Mouse (Mus musculus): ENCODE results near the gene Selenos. TPM values are rescaled to one million over a fixed set of nuclear protein-coding genes. Genes with fewer than 3 reads are reported as not detected.

Gene Selenos
- 116 TPM for polyA plus RNA-seq (2014; fragmentation: Illumina TruSeq; extraction: RNeasy Lipid Tissue Mini Kit (QIAGEN cat#74804))

DNA sequence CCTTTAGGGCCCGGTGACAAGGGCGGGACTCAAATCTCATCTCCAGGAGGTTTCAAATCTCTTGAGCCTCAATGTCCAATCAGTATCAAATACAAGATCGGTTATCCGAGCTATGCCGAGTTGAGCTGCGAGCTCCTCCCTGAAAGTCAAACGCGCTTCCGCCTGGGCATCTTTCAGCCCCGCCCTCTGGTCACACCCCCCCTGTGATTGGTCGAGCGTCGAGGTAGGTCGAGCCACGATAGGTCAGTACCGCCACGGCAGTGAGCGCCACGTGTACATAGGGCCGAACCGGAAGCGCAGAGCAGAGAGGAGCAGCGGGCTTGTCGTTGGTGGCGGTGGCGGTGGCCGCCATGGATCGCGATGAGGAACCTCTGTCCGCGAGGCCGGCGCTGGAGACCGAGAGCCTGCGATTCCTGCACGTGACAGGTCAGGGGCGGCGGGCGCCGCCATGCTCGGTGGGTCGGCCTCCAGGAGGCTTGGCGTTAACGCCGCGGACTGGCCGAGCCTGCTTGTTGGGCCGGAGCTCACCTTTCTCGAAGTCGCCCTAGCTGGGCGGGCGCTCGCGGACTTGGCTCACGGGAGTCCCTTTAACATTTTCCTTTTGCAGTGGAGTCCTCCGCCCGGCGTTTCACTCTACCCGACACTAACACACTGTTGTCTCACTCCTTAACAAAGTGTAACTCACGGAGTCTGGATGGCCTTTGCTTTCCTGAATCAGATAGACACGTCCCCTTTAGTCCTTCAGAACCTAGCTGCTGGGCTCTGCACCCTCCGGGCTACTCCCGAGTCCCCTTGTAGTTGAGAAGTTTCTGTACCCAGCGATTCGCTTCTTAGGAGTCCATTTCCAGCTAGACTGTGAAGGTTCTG lies at the start of gene Selenos:
Gene Selenos (plus strand): TSS at position 286 of the 867 bp plus-strand sequence.

DNA sequence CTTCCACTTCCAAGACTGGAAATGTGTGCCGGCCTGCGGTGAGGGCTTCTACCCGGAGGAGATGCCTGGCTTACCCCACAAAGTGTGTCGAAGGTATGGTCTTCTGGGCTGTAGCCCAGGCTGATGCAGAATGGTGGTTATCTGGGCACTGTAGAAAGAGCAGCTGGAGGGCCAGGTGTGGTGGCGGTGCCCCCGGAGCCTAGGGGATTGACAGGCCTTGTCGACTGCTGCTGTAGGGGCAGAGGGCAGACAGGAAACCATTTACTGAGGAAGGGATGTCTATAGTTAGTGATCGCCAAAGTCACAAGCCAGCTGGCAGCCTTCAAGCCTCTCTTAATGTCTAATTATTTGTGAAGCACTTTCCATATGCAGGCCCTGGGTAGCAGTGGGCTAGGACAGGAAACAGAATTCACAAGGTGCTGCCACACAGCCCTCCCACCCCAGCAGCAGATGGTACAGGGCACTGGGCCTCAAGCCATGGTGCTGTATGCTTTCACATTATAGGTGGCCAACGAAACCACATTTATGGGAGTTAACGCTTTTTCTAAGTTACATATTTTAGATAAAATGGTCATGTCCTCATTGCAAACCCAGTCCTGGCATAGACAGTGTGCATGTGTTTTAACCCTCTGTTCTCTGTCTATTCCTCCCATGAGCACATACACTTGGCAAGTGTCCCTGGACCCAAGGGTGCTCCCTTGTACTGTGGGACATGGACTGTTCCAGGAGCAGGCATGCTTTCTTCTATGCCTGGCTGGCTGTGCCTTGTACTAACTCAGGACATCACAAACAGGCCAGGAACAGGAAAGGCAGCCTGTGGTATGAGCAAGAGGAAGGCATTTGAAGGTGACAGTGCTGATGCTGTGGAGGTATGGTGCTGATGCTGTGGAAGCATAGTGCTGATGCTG lies 35.6 kb upstream of the Selenos start, which contains the start of gene Gm45213:
Gene Gm45213 (plus strand): TSS at position 51 of the 908 bp plus-strand sequence.

DNA sequence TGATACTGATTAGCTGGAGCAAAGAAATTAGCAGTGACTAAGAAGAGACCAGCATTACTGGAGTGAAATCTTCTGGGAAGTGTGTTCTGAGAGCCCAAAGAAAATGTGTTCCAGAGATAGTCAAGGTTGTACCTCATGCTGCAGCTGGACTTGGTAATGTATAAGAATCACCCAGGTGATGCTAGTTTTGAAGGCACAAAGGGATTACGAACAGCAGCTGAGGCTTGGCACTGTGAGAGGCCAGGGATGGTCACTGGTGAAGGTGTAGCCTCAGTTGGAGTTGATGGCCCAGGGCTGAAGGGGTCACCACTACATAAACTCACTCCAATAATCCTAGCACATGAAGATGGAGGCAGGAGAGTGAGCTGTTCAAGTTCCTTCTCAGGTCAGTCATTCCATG lies 20.7 kb upstream of the Selenos start, which contains the start of gene Snrpa1:
Gene Snrpa1 (plus strand): TSS at position 301 of the 400 bp plus-strand sequence.

DNA sequence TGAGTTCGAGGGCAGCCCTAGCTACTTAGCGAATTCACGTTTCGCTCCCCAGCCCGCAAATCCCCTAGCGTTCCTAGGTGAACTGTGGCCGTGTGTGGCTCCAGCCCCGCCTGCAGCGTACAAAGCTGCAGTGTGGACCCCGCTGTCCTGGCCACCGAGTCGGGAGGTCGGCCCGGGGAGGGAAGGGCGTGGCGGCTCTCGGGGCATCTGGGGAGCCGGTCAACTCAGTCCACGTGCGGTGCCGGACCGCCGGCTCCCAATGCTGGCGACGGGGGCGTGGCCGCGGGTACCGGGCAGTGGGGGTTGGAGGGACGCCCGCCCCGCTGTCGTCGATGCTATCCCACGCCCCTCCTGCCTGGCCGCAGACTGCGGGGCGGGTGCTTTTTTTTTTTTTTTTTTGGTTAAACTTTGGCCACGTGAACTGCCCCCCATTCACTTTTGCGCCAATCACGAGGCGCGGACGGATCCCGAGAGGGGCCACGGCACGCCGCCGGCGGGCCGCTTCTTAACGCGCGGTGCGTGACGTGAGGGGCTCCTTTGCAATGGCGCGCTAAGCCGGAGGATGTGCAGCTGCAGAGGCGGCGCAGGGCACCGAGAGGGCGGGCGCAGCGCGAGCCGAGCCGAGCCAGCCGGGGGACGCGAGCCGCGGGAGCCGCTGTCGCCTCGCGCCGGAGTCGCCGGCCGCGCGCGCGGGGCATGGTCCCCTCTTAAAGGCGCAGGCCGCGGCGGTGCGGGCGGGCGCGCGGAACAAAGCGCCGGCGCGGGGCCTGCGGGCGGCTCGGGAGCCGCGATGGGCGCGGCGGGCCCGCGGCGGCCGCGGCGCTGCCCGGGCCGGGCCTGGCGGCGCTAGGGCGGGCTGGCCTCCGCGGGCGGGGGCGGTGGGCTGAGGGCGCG lies 29.8 kb downstream of the Selenos start, which contains the start of gene Chsy1:
Gene Chsy1 (plus strand): TSS at position 555 of the 894 bp plus-strand sequence.

Other genes with a start within 250 kb of the Selenos start
- gene Pcsk6, start 217.9 kb upstream of the Selenos start, polyA plus RNA-seq (2014; fragmentation: Illumina TruSeq; extraction: RNeasy Lipid Tissue Mini Kit (QIAGEN cat#74804)): 9.1 TPM
- gene Gm45213, start 36.0 kb upstream of the Selenos start, polyA plus RNA-seq (2014; fragmentation: Illumina TruSeq; extraction: RNeasy Lipid Tissue Mini Kit (QIAGEN cat#74804)): not detected
- gene Snrpa1, start 20.6 kb upstream of the Selenos start, polyA plus RNA-seq (2014; fragmentation: Illumina TruSeq; extraction: RNeasy Lipid Tissue Mini Kit (QIAGEN cat#74804)): 58.0 TPM
- gene Chsy1, start 29.9 kb downstream of the Selenos start, polyA plus RNA-seq (2014; fragmentation: Illumina TruSeq; extraction: RNeasy Lipid Tissue Mini Kit (QIAGEN cat#74804)): 58.6 TPM